Mouse (Mus musculus) CH12.LX (cell line): ENCODE results near the gene Tfr2.

Experiments
- CHD1 ChIP-seq: IDR thresholded peaks from 2 replicates; pipeline ENCODE4 v1.6.1; 2012; ENCODE audit warnings: low read depth, low read length, improper control_type of control experiment, inconsistent platforms
- CHD2 ChIP-seq: IDR thresholded peaks from 2 replicates; pipeline ENCODE4 v1.6.1; 2011; ENCODE audit warnings: low read length, improper control_type of control experiment
- CTCF ChIP-seq, 2 experiments: IDR thresholded peaks in 1 of 2; conservative IDR thresholded peaks in 1 of 2; 2 replicates each; pipeline ENCODE4 v1.5.1; 2011 to 2012; ENCODE audit warnings: low read depth in 2 of 2, low read length in 2 of 2, improper control_type of control experiment in 1 of 2, inconsistent platforms in 1 of 2, mild to moderate bottlenecking in 1 of 2, moderate library complexity in 1 of 2
- ETS1 ChIP-seq: conservative IDR thresholded peaks from 2 replicates; pipeline ENCODE4 v1.6.1; 2012; ENCODE audit warnings: low read depth, mild to moderate bottlenecking, inconsistent platforms, low read length, improper control_type of control experiment, moderate library complexity
- MAZ ChIP-seq: IDR thresholded peaks from 2 replicates; pipeline ENCODE4 v1.6.1; 2012; ENCODE audit warnings: low read depth, mild to moderate bottlenecking, inconsistent platforms, low read length, improper control_type of control experiment, moderate library complexity
- MXI1 ChIP-seq: IDR thresholded peaks from 2 replicates; pipeline ENCODE4 v1.6.1; 2011; ENCODE audit warnings: mild to moderate bottlenecking, low read depth, low read length, improper control_type of control experiment
- NELFE ChIP-seq: IDR thresholded peaks from 2 replicates; pipeline ENCODE4 v1.6.1; 2011; ENCODE audit warnings: low read depth, low read length, improper control_type of control experiment
- POLR2A ChIP-seq: IDR thresholded peaks from 2 replicates; pipeline ENCODE4 v1.6.1; 2011; ENCODE audit warnings: low read depth, mild to moderate bottlenecking, improper control_type of control experiment, low read length
- POLR2AphosphoS2 ChIP-seq: IDR thresholded peaks from 2 replicates; pipeline ENCODE4 v1.6.1; 2011; ENCODE audit warnings: low read depth, low read length, improper control_type of control experiment
- RAD21 ChIP-seq: IDR thresholded peaks from 2 replicates; pipeline ENCODE4 v1.6.1; 2011; ENCODE audit warnings: low read depth, mild to moderate bottlenecking, low read length, improper control_type of control experiment, moderate library complexity
- TBP ChIP-seq: conservative IDR thresholded peaks from 2 replicates; pipeline ENCODE4 v1.6.1; 2011; ENCODE audit warnings: low read depth, low read length, improper control_type of control experiment
- TCF12 ChIP-seq: IDR thresholded peaks from 2 replicates; pipeline ENCODE4 v1.6.1; 2014; ENCODE audit warnings: low read depth, mild to moderate bottlenecking, inconsistent platforms, low read length, improper control_type of control experiment
- USF1 ChIP-seq: IDR thresholded peaks from 2 replicates; pipeline ENCODE4 v1.6.1; 2014; ENCODE audit warnings: low read depth, mild to moderate bottlenecking, inconsistent platforms, low read length, improper control_type of control experiment
- ZNF384 ChIP-seq: IDR thresholded peaks from 2 replicates; pipeline ENCODE4 v1.6.1; 2012; ENCODE audit warnings: low read depth, low read length, improper control_type of control experiment, inconsistent platforms

GRCm38 (mm10) chr5:137537461-137537860, 32.2 kb upstream of the Tfr2 start:
- TF ChIP-seq RAD21 (no peak), TBP (no peak), CHD2 (no peak), CTCF (conservative IDR thresholded peaks at IDR 0.05 in 1 of 2, IDR thresholded peaks at IDR 0.05 in 1 of 2; ENCODE audit: low read depth in 2 of 2, low read length in 2 of 2) (no peak), MXI1 (no peak), POLR2A (no peak), NELFE (no peak), USF1 (no peak), ETS1 (no peak), CHD1 (no peak), TCF12 (no peak), MAZ (no peak), ZNF384 (no peak), POLR2AphosphoS2 (no peak)
